Mouse (Mus musculus) stomach, postnatal 0 days (tissue): ENCODE results near the gene C5ar1. TPM values are rescaled to one million over a fixed set of nuclear protein-coding genes. Genes with fewer than 3 reads are reported as not detected.

Source experiments
- ATAC-seq: fragments of 200-750 bp; cut with Nextera tagmentation; 2 replicates; pipeline ENCODE4 v1.8.0; 2017; ENCODE audit not compliant: low FRiP score, low TSS enrichment
- DNase-seq: peaks from one replicate; pipeline ENCODE4 v3.0.0-alpha.2; 2016; ENCODE audit warnings: low spot score
- H3K27ac ChIP-seq: fragments of 300-500 bp; sonication (generic); replicated peaks from 2 replicates; pipeline ENCODE4 v1.5.1; 2014; ENCODE audit warnings: mild to moderate bottlenecking, control low read depth
- H3K27me3 ChIP-seq: fragments of 300-500 bp; sonication (generic); 2 replicates; pipeline ENCODE4 v1.6.1; 2014; ENCODE audit warnings: low read length; ENCODE audit not compliant: control insufficient read depth, insufficient read depth
- H3K36me3 ChIP-seq: fragments of 300-500 bp; sonication (generic); 2 replicates; pipeline ENCODE4 v1.6.1; 2014; ENCODE audit warnings: low read length, mixed read lengths; ENCODE audit not compliant: control insufficient read depth, insufficient read depth
- H3K4me1 ChIP-seq: fragments of 300-500 bp; sonication (generic); replicated peaks from 2 replicates; pipeline ENCODE4 v1.6.1; 2014; ENCODE audit warnings: antibody characterized with exemption; ENCODE audit not compliant: control insufficient read depth, insufficient read depth
- H3K4me2 ChIP-seq: fragments of 300-500 bp; sonication (generic); replicated peaks from 2 replicates; pipeline ENCODE4 v1.6.1; 2014; ENCODE audit warnings: low read depth, mild to moderate bottlenecking, control low read depth, moderate library complexity
- H3K4me3 ChIP-seq: fragments of 300-500 bp; sonication (generic); 2 replicates; pipeline ENCODE4 v1.5.1; 2014; ENCODE audit warnings: low read depth, low read length, control low read depth
- H3K9ac ChIP-seq: fragments of 300-500 bp; sonication (generic); 2 replicates; pipeline ENCODE4 v1.6.1; 2014; ENCODE audit warnings: mild to moderate bottlenecking, low read length, control low read depth, mixed read lengths
- H3K9me3 ChIP-seq: fragments of 300-500 bp; sonication (generic); 2 replicates; pipeline ENCODE4 v1.6.1; 2016; ENCODE audit warnings: low read length; ENCODE audit not compliant: control insufficient read depth
- CTCF ChIP-seq: IDR thresholded peaks from 2 replicates; pipeline ENCODE4 v1.5.1; 2016; ENCODE audit warnings: antibody characterized with exemption, low read depth, mild to moderate bottlenecking, moderate library complexity
- EP300 ChIP-seq: optimal IDR thresholded peaks from 2 replicates; pipeline ENCODE3; 2016; ENCODE audit warnings: antibody characterized with exemption
- WGBS: fragments of 180-500 bp; shearing (Covaris S2); extraction: QIAGEN DNeasy Blood & Tissue Kit; methylation state at CpG from one replicate; pipeline ENCODE4 v1.1.7; 2014; 5-methylcytosine and 5-hydroxymethylcytosine counted together
- polyA plus RNA-seq: library from polyadenylated mRNA; unstranded; fragments of >200 nt; fragmentation: Nextera tagmentation; extraction: Ambion mirVana; gene quantifications from 2 replicates; pipeline ENCODE4 v1.2.1, GENCODE M21; 2015

C5ar1 gene
- polyA plus RNA-seq, 1 experiment from 2014 or later, result 2.0 TPM

- no peak for DNase-seq
- 82% methylated on average over 15 of the region's 15 CpGs for WGBS
Measured at GRCm38 (mm10) chr7:16202756-16203504, 56.4 kb downstream of the C5ar1 start.

GRCm38 (mm10) chr7:16201136-16201535 lies 58.2 kb downstream of the C5ar1 start:
- peaks cover 18% of the 10 kb centered on the region for H3K36me3 ChIP-seq
- no peak for ATAC-seq

More at GRCm38 (mm10) chr7:16202756-16203504, 56.4 kb downstream of the C5ar1 start:
- no peak overlapping the region for H3K27ac ChIP-seq
- H3K27me3 ChIP-seq, result no peaks in the 10 kb centered on the region
- H3K9me3 ChIP-seq, result no peaks in the 10 kb centered on the region
- H3K4me3 ChIP-seq, result no peak overlapping the region
- H3K36me3 ChIP-seq, result peaks cover 15% of the 10 kb centered on the region
- no peaks in the 10 kb centered on the region for H3K4me1 ChIP-seq
- no peak for ATAC-seq
- H3K4me2 ChIP-seq, result no peak overlapping the region
- TF ChIP-seq CTCF (no peak), EP300 (no peak)
- no peak overlapping the region for H3K9ac ChIP-seq

DNA sequence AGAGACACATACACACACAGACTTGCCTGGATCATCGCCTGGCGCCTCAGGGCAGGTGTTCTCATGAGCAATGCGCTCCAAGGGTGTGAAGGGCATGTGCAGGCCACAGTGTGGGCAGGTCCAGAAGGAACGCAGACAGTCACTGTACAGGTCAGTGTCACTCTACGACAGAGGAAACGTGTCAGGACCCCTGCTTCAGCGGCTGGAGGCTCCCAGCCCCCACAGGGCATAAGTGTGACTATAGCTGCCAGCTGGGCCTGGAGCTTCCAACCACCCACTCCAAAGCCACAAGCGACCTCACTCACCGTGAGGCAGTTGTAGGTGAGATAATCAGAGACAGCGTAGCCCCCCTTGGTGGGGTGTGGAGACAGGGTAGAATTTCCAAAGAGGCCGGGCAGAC lies 60.8 kb downstream of the C5ar1 start:
- Histone ChIP-seq H3K9me3 (no peaks in the 10 kb centered on the region), H3K27ac (no peak overlapping the region), H3K27me3 (no peaks in the 10 kb centered on the region), H3K4me3 (no peak overlapping the region), H3K36me3 (peaks cover 13% of the 10 kb centered on the region), H3K4me2 (no peak overlapping the region), H3K4me1 (no peaks in the 10 kb centered on the region), H3K9ac (no peak overlapping the region)
- 89% methylated on average over 11 of the region's 11 CpGs for WGBS
- TF ChIP-seq CTCF, result no peak
- no peak for TF ChIP-seq EP300
- no peak for ATAC-seq
- DNase-seq, result no peak

More at GRCm38 (mm10) chr7:16201136-16201535, 58.2 kb downstream of the C5ar1 start:
- Histone ChIP-seq H3K9me3 (no peaks in the 10 kb centered on the region), H3K27ac (no peak overlapping the region), H3K4me2 (no peak overlapping the region), H3K4me1 (no peaks in the 10 kb centered on the region), H3K9ac (no peak overlapping the region), H3K27me3 (no peaks in the 10 kb centered on the region), H3K4me3 (no peak overlapping the region)
- 73% methylated on average over 6 of the region's 6 CpGs for WGBS
- TF ChIP-seq EP300, result no peak
- TF ChIP-seq CTCF, result no peak
- no peak for DNase-seq

- H3K36me3 ChIP-seq, result peaks cover 13% of the 10 kb centered on the region
- ATAC-seq (no peak; the same call in 1 of the 2 replicates), DNase-seq (no peak)
- H3K4me3 ChIP-seq, result no peak overlapping the region
- no peaks in the 10 kb centered on the region for H3K4me1 ChIP-seq
- H3K9me3 ChIP-seq, result no peaks in the 10 kb centered on the region
- H3K4me2 ChIP-seq, result no peak overlapping the region
- no peaks in the 10 kb centered on the region for H3K27me3 ChIP-seq
- no peak for TF ChIP-seq EP300
- no peak overlapping the region for H3K9ac ChIP-seq
- 63% methylated on average over 5 of the region's 5 CpGs for WGBS
- H3K27ac ChIP-seq, result no peak overlapping the region
Measured at GRCm38 (mm10) chr7:16197166-16197565, 62.2 kb downstream of the C5ar1 start.

Other genes starting within 250 kb of the C5ar1 start
- 1.8 and 2.3 TPM in 2 replicates for gene Bicra, start 211.6 kb downstream of the C5ar1 start, polyA plus RNA-seq
- gene Zfp541, start 197.7 kb downstream of the C5ar1 start, polyA plus RNA-seq, result 0.05 TPM in 2 replicates
- 136 and 152 TPM in 2 replicates for gene Napa, start 161.1 kb downstream of the C5ar1 start, polyA plus RNA-seq
- gene Kptn, start 139.6 kb downstream of the C5ar1 start, polyA plus RNA-seq, result 11.8 and 13.1 TPM in 2 replicates
- gene Slc8a2, start 129.7 kb downstream of the C5ar1 start, polyA plus RNA-seq, result 0.11 and 0.12 TPM in 2 replicates
- 10.9 and 11.8 TPM in 2 replicates for gene Meis3, start 84.5 kb downstream of the C5ar1 start, polyA plus RNA-seq
- gene Dhx34, start 37.5 kb downstream of the C5ar1 start, polyA plus RNA-seq, result 6.9 and 7.9 TPM in 2 replicates
- 0.24 TPM in 2 replicates for gene C5ar2, start 15.4 kb downstream of the C5ar1 start, polyA plus RNA-seq
- gene Inafm1, start 14.1 kb upstream of the C5ar1 start, polyA plus RNA-seq, result 28.0 and 29.1 TPM in 2 replicates
- gene Ccdc9, start 27.3 kb upstream of the C5ar1 start, polyA plus RNA-seq, result 11.5 and 13.0 TPM in 2 replicates
- 3.7 and 5.0 TPM in 2 replicates for gene Bbc3, start 48.9 kb upstream of the C5ar1 start, polyA plus RNA-seq
- 119 and 123 TPM in 2 replicates for gene Sae1, start 128.3 kb upstream of the C5ar1 start, polyA plus RNA-seq
- gene Zc3h4, start 141.4 kb upstream of the C5ar1 start, polyA plus RNA-seq, result 5.9 and 6.2 TPM in 2 replicates
- gene Tmem160, start 193.2 kb upstream of the C5ar1 start, polyA plus RNA-seq, result 71.5 and 75.0 TPM in 2 replicates
- gene Npas1, start 218.2 kb upstream of the C5ar1 start, polyA plus RNA-seq, result 0.10 and 0.18 TPM in 2 replicates